Mouse (Mus musculus): Measurements from ENCODE around the gene Slc6a5. TPM values are rescaled to one million over a fixed set of nuclear protein-coding genes. Genes with fewer than 3 reads are reported as not detected.

Gene Slc6a5
- total RNA-seq, 2 experiments from 2014 or later = not detected

DNA sequence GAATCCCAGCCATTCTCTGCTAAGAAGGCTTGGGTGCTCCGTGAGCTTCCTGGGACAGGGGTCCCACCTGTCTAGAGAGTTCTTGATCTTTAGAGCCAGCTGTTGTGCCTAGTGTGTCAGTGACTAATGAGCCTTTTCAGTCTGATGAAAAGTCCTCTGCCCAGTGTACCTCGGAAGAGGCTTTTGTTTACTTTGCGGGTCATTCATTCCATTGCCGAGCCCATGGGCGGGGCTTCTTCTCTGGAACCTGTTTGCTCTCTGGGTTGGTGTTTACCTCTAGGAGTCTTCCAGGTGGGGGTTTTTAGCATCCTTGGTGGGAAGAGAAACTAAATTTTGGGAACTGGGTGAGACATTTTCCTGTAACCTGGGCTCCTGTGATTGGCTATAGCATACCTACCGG lies 74.8 kb downstream of the Slc6a5 start:
- no peak for DNase-seq

DNA sequence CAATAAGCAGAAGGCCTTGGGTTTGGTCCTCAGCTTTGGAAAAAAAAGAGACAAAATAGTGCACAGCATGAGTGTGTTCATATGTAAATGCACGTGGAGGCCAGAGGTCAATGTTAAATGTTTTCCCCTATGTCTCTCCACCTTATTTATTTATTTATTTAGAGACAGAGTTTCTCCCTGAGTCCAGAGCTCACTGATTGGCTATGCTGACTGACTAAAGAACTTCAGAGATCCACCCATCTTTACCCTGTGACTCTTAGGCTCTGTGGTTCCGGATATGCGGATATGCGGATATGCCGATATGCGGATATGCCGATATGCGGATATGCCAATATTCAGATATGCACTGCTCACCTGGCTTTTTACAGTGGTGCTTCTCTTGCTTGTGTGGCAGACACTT lies 76.0 kb downstream of the Slc6a5 start:
- no peak for DNase-seq

DNA sequence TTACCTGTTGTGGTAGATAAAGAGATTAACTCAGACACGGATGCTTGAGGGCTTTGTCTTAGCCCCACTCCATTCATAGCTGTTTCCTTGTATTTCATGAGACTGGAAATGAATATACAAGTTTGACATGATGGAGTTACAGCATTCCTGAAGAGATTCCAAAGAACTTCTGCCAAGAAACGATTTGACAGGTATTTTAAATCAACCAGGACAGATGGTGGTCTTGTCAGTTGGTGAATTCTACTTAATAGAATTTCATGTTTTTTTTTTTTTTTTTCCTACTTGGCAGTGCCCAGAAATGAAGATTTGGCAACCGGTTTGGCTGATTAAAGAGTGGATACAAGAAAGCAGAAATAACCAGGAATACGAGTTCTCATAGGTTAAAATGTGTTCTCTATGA lies 89.4 kb downstream of the Slc6a5 start:
- DNase-seq = no peak

DNA sequence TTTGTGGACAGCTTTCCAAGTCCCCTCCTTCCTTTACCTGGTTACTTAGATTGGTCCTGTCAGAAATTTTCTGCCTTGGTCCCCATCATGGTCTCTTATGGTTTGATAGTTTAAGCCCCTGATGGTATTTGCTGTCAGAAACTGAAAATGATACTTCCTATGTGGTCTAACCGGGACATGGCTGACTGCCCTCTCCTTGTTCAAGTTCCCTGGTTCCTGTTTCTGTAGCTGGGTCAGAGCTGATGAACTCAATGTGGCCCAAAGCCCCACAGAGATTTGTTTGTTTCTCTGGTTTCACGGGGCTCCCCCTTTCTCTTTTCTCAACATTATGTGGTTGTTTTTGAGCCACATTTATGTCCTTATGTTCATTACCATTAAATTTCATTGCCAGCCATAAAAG lies 95.3 kb downstream of the Slc6a5 start:
- DNase-seq = no peak

Other genes with a start within 250 kb of the Slc6a5 start
- gene Htatip2, start 151.0 kb upstream of the Slc6a5 start, total RNA-seq (2021) = 1 to 10 TPM; 1.3 to 1.7 TPM
- gene Prmt3, start 131.8 kb upstream of the Slc6a5 start, total RNA-seq (2021) = 10 to 100 TPM; 11.1 to 15.4 TPM
- gene Nell1, start 64.7 kb downstream of the Slc6a5 start, total RNA-seq (2021) = under 1 TPM; 0.09 to 0.38 TPM

Data from gastrocnemius, postnatal 10 days (tissue).